Mouse (Mus musculus) T-cell, adult 2 months (primary cell): ENCODE results near the gene Ptx4.
"Not testable (repeated sequence)": the region's sequence is repeated elsewhere in the genome, so short reads cannot be mapped to it uniquely, and the experiment has no call there.

Experiments used
- DNase-seq: peaks from one replicate; pipeline ENCODE4 v3.0.0; 2022; ENCODE audit warnings: low spot score

Ptx4 gene

GRCm38 (mm10) chr17:25115664-25116432, 4.7 kb upstream of the Ptx4 start, which contains the start of gene Telo2:
Gene Telo2 (minus strand): TSS chr17:25115967.
- peak; percentile 88 for DNase-seq

- peak; percentile 53 for DNase-seq
These were observed 3.3 kb upstream of the Ptx4 start for GRCm38 (mm10) chr17:25117263-25117662.

GRCm38 (mm10) chr17:25123979-25124378, 3.4 kb downstream of the Ptx4 start:
- DNase-seq, result peak; percentile 45

GRCm38 (mm10) chr17:25125442-25126060, 5.0 kb downstream of the Ptx4 start:
- DNase-seq, result not testable (repeated sequence)

- no peak for DNase-seq
These were observed 6.5 kb downstream of the Ptx4 start for GRCm38 (mm10) chr17:25127079-25127478.

GRCm38 (mm10) chr17:25127681-25128080, 7.1 kb downstream of the Ptx4 start:
- no peak for DNase-seq

GRCm38 (mm10) chr17:25130060-25130459, 9.5 kb downstream of the Ptx4 start:
- no peak for DNase-seq

- peak; percentile 82 for DNase-seq
These were observed 12.7 kb downstream of the Ptx4 start, which contains the start of gene Clcn7 for GRCm38 (mm10) chr17:25133275-25133698. Gene Clcn7 (plus strand): TSS chr17:25133391.

GRCm38 (mm10) chr17:25135622-25136021, 15.1 kb downstream of the Ptx4 start:
- no peak for DNase-seq

- no peak for DNase-seq
These were observed 18.2 kb downstream of the Ptx4 start for GRCm38 (mm10) chr17:25138803-25139202.

- DNase-seq, result peak; percentile 12
These were observed 19.4 kb downstream of the Ptx4 start for GRCm38 (mm10) chr17:25139960-25140359.

- DNase-seq, result no peak
These were observed 41.6 kb downstream of the Ptx4 start, which contains the start of gene Ccdc154 for GRCm38 (mm10) chr17:25162161-25162560. Gene Ccdc154 (plus strand): TSS chr17:25162461.

- no peak for DNase-seq
These were observed 42.8 kb downstream of the Ptx4 start for GRCm38 (mm10) chr17:25163387-25163786.

- no peak for DNase-seq
These were observed 44.2 kb downstream of the Ptx4 start for GRCm38 (mm10) chr17:25164770-25165169.

GRCm38 (mm10) chr17:25165970-25166671, 45.6 kb downstream of the Ptx4 start:
- DNase-seq, result no peak

GRCm38 (mm10) chr17:25169706-25170105, 49.1 kb downstream of the Ptx4 start:
- DNase-seq, result no peak

GRCm38 (mm10) chr17:25172558-25172957, 52.0 kb downstream of the Ptx4 start:
- DNase-seq, result no peak
